Mouse (Mus musculus): ENCODE data around the gene Trmt13.

- TF ChIP-seq EP300 (IDR thresholded peaks at IDR 0.05): no peak
- no peak for TF ChIP-seq CTCF (IDR thresholded peaks at IDR 0.05)
Observed at GRCm38 (mm10) chr3:116637693-116638476, 23.5 kb upstream of the Trmt13 start.

Data from lung, postnatal 0 days (tissue).